Mouse (Mus musculus): ENCODE data around the gene Tspan18.

Gene Tspan18

GRCm38 (mm10) chr2:93333817-93334731, at the start of gene Tspan18:
Gene Tspan18, minus strand, starts transcription at chr2:93334505.
- DNase-seq = peak; percentile 90

- DNase-seq = no peak
These were observed 49.5 kb upstream of the Tspan18 start for GRCm38 (mm10) chr2:93383831-93384230.

DNA sequence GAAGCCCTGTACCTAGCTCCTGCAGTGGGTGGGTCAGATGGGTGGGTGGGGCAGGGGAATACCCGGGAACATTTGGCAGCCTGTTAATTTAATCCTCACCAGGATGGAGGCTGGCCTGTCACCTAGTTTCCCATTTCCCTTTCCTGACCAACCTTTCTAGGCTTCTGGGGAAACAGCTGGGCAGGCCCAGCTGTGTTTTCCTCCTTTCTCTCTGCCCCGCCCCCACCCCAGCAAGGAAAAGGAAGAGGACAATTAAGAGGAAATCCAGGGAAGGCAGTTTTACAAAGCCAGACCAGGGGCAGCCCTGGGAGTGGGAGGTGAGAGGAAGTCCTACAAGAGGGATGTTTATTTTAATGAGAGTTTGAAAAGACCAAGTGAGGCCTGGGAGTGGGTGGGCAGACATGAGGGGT, 46.4 kb upstream of the Tspan18 start:
- DNase-seq = no peak

DNA sequence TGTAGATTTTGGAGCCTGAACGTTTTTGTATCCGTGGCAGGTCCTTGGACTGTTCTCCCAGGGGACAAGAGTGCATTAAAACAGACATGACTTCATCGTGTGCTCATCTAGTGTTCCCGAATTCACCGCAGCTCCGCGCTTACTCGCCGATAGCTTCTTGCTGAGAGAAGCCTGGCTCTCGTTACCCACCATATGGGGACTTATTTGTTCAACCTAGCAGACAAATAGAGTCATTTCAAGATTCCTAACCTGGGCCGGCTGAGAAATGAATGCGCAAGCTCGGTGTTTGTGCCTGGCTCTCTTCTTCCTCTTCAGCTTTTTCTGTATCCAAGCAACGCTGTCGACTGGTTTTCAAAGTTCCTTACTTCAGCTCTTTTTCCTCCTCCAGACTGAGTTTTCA, 43.5 kb upstream of the Tspan18 start:
- DNase-seq = no peak

DNA sequence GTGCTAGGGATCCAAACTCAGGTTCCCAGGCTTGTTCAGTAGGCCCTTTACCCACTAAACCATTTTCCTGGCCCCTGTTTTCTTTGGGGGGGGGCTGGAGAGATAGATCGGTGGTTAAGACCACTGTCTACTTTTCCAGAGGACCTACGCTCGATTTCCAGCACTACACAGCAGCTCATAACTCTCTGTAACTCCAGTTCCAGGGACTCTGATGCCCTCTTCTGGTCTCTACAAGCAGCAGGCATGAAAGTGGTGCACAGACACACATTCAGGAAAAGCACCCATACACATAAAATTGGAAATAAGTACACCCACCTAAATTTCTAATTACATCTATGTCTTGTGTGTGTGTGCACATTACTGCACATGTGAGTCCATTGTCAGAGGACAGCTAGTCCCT, 42.9 kb upstream of the Tspan18 start:
- DNase-seq = no peak

DNA sequence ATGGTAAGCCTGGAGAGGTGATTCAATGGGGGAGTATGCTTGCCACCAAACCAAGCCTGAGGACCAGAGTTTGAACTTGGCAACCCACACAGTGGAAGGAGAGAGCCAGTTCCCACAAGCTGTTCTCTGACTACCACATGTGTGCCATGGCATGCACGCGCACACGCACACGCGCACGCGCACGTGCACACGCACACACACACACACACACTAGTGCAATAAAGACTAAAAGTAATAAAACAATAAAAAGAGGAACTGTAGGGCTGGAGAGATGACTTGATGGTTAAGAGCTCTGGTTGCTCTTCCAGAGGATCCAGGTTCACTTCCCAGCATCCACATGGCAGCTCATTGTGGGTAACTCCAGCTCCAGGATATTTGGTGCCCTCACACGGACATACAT, 38.6 kb upstream of the Tspan18 start:
- no peak for DNase-seq

DNA sequence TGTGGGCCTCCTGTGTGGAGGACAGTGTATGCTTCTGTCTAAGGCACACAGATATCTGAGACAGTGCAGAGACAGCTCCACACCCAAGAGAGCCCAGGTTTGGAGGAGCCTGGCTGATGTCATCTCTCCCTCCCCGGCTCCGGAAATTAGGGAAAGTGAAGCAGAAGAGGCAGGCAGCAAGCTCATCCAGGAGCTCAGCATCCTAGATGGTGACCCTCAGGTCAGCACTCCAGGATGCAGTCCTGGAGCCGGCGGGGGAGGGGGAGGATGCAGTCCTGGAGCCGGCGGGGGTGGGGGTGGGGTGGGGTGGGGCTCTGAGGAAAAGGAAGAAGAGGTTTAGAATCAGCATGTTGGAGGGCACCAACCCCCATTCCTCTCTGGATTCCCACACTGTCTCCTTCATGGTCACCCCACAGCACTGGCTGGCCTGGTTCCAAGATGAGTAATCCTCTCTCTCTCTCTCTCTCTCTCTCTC, 37.8 kb upstream of the Tspan18 start:
- DNase-seq = peak; percentile 60

DNA sequence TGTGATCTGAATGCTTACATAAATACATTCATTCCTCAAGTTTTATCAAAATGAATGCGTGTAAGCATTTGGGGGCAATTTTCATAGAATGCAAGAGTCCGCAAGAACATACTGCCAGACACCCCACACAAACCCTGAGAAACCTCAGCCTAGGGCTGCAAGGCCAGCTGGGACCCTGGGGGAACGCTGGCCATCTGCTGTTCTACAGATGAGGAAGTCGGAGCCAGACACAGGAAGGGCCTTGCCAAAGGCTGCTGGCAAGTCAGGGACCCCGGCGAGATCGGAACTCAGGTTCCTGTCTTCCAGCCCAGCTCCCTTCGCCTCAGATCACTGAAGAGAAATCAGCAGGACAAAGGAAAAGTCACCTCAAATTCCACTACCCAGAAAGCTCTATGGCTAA, 34.6 kb upstream of the Tspan18 start:
- no peak for DNase-seq

DNA sequence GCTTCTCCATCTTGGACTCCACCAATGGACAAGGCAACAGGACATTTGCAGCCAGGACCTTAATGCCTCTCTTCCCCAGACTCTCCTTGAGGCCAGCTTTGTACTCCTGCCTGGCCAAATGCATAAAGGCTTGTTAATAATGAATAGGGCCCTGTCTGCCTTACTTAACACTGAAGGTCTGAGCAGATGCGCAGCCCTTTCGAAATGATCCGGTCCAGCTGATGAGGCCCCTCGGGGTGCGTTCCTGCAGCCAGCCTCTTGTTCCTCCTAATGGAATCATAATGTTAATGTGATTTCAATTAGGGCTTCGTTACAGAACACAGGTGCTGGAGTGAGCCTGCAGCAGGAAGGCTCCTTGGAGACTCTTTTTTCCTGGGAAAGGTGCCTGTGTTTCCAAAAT, 33.7 kb upstream of the Tspan18 start:
- peak; percentile 56 for DNase-seq

GRCm38 (mm10) chr2:93365411-93365810, 31.1 kb upstream of the Tspan18 start:
- no peak for DNase-seq

- no peak for DNase-seq
These were observed 30.6 kb upstream of the Tspan18 start for GRCm38 (mm10) chr2:93364951-93365350.

GRCm38 (mm10) chr2:93361454-93361853, 27.1 kb upstream of the Tspan18 start:
- DNase-seq = no peak

DNA sequence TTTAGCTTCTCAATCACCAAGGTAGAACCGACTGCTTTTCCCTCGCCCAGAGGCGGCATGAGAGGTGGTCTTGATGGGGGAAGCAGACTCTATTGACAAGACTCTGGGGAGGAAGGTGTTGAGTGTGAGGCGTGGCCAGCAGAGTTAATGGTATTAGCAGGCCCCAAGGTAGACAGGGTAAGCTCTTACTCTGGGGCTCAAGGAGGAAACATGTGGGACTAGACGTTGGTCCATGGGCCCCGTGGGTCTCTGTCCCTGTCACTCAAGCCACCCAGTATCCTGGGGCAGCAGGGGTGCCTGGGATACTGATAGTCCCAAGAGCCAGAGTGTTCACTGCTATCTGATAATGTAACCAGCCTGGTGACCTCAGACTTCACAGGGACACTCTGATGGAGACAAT, 26.0 kb upstream of the Tspan18 start:
- no peak for DNase-seq

- no peak for DNase-seq
These were observed 23.1 kb upstream of the Tspan18 start for GRCm38 (mm10) chr2:93357391-93357790.

DNA sequence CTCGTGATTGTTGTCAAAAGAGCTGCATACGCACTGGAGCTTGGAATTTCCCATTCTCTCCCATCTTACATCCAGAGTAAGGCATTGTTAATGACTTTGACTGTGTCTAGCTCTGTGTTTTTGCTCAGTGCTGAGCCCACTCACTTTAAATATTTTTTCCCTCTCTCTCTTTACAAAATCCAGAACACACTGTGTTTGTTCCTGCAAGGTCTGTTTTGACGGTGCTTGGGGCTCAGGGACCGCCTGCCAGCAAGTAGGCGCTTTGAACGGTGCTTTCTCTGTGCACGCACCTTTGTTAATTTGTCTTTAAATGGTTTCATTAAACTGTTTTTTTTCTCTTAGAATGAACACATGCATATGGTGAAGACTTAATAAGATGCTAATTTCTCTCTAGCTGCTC, 21.5 kb upstream of the Tspan18 start:
- no peak for DNase-seq

DNA sequence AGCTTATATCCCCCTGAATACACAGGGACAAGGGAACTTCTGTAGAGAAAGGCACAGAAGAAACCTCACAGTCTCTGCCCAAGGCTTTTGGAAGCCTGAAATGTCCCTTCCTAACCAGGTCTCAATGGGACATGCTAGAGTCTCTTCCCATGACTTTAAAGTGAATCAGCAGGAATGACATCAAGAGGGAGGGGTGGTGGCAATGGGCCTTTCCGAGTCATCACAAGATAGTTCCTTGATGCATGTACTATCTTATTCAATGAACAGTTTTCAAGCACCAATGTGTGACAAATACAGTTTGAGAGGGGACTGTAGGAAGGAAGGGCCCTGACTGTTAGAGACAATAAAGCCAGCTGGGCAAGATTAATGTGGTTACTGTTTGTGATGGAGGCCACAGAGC, 20.3 kb upstream of the Tspan18 start:
- DNase-seq = no peak

DNA sequence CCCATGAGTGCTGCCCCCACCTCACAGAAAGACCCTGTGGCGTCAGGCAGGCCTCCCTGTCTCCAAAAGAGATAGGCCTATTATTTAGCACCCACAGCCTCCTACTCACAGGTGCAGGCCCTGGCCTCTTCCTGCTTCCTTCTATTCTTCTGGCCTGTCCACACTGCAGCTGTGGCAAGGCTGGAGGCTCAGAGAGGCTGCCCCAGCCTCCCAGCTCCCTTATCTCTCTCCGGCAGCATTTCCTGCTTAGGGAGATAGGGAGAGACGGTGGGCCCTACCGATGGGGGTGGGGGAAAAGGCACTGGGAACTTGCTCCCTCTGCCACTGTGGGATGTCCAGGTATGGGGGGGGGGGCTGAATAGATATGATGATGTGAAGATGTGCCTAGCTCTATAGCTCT, 19.4 kb upstream of the Tspan18 start:
- no peak for DNase-seq

GRCm38 (mm10) chr2:93352915-93353685, 18.8 kb upstream of the Tspan18 start:
- no peak for DNase-seq

DNA sequence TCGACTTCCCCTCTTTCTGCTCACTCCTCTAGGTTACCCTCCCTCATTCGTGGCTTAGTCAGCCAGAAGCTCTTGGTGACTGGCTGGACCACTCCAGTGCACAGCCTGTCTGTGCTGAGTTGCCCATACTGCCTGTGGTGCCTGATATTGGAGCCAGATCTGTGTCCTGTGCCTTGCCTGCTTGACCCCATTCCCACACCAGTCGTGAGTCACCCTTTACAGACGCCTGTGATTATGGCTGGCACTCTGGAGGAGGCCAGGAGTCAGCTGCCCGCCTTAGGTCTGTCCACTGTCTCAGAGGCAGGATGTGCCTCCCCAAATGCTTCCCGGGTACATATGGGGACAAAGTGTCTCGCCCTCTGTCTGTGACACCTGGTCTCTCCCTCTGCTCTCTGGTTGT, 17.0 kb upstream of the Tspan18 start:
- DNase-seq = no peak

DNA sequence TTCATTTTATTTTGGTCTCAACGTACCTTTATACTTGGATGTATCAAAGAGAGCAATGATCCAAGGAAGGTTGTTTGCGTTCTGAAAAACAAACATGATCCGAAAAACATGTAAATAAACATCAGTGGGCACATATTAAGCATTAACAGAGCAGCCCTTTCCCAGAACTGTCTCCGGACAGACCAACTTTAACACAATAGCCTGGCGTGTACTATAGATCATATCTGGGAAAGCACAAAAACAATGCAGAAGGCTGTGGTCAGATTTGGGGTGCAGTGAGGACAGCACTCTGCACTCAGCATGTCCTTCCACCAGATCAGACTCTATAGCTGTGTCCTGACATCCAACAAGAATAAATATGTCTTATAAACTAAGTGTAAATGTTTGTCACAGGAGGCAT, 12.7 kb upstream of the Tspan18 start:
- DNase-seq = no peak

- no peak for DNase-seq
These were observed 12.3 kb upstream of the Tspan18 start for GRCm38 (mm10) chr2:93346609-93347008.

GRCm38 (mm10) chr2:93345663-93346268, 11.5 kb upstream of the Tspan18 start:
- DNase-seq = no peak

- no peak for DNase-seq
These were observed 5.2 kb upstream of the Tspan18 start for GRCm38 (mm10) chr2:93339373-93340106.
